Mouse (Mus musculus) CH12.LX (cell line): ENCODE measurements around the gene Timeless. TPM values are rescaled to one million over a fixed set of nuclear protein-coding genes. Genes with fewer than 3 reads are reported as not detected.

Experiments used
- DNase-seq: peaks from one replicate; pipeline ENCODE4 v3.0.0-alpha.2; 2013; ENCODE audit errors: extremely low read depth
- H3K27ac ChIP-seq: 2 replicates; pipeline ENCODE4 v1.5.1; 2012; ENCODE audit warnings: low read depth, mild to moderate bottlenecking, control low read depth, moderate library complexity; ENCODE audit not compliant: insufficient read depth
- H3K27me3 ChIP-seq: replicated peaks from 2 replicates; pipeline ENCODE3; 2012; ENCODE audit warnings: inconsistent platforms
- H3K36me3 ChIP-seq, 2 experiments: replicated peaks in 1 of 2; 2 replicates each; pipeline versions ENCODE3 to v1.6.1; 2012; ENCODE audit warnings: inconsistent platforms in 1 of 2, low read length in 1 of 2, mild to moderate bottlenecking in 1 of 2, mixed read lengths in 1 of 2, moderate library complexity in 1 of 2; ENCODE audit not compliant: control insufficient read depth in 1 of 2, insufficient read depth in 1 of 2
- H3K4me1 ChIP-seq, 2 experiments: 2 replicates each; pipeline ENCODE4 v1.6.1; 2012; ENCODE audit warnings: inconsistent platforms in 1 of 2, moderate library complexity in 1 of 2; ENCODE audit not compliant: insufficient read depth in 2 of 2, control insufficient read depth in 1 of 2
- H3K4me2 ChIP-seq: 2 replicates; pipeline ENCODE4 v1.6.1; 2012; ENCODE audit warnings: low read depth, mild to moderate bottlenecking, control low read depth; ENCODE audit not compliant: poor library complexity, insufficient read depth, severe bottlenecking
- H3K4me3 ChIP-seq, 3 experiments: fragments of 150-350 bp in 1 of 3; sonication (generic) in 1 of 3; replicated peaks in 1 of 3; 2 replicates each; pipeline versions ENCODE3 to v1.5.1; 2011 to 2012; ENCODE audit warnings: low read depth in 2 of 3, low read length in 2 of 3, mild to moderate bottlenecking in 2 of 3, moderate library complexity in 2 of 3, control low read depth in 1 of 3, improper control_type of control experiment in 1 of 3, inconsistent platforms in 1 of 3, mixed read lengths in 1 of 3; ENCODE audit not compliant: poor library complexity in 1 of 3
- H3K79me2 ChIP-seq: replicated peaks from 2 replicates; pipeline ENCODE4 v1.6.1; 2012; ENCODE audit warnings: mild to moderate bottlenecking, moderate library complexity; ENCODE audit not compliant: control insufficient read depth, poor library complexity, insufficient read depth, severe bottlenecking; ENCODE audit errors: extremely low read depth
- H3K9ac ChIP-seq: 2 replicates; pipeline ENCODE4 v1.6.1; 2012; ENCODE audit warnings: low read depth, mild to moderate bottlenecking, control low read depth, moderate library complexity; ENCODE audit not compliant: insufficient read depth
- H3K9me3 ChIP-seq: replicated peaks from 2 replicates; pipeline ENCODE3; 2012; ENCODE audit warnings: low read length, inconsistent platforms, mixed read lengths
- BHLHE40 ChIP-seq: IDR thresholded peaks from 2 replicates; pipeline ENCODE4 v1.6.1; 2011; ENCODE audit warnings: mild to moderate bottlenecking, low read depth, low read length, improper control_type of control experiment
- CHD1 ChIP-seq: IDR thresholded peaks from 2 replicates; pipeline ENCODE4 v1.6.1; 2012; ENCODE audit warnings: low read depth, low read length, improper control_type of control experiment, inconsistent platforms
- CHD2 ChIP-seq: IDR thresholded peaks from 2 replicates; pipeline ENCODE4 v1.6.1; 2011; ENCODE audit warnings: low read length, improper control_type of control experiment
- CTCF ChIP-seq, 2 experiments: IDR thresholded peaks in 1 of 2; conservative IDR thresholded peaks in 1 of 2; 2 replicates each; pipeline ENCODE4 v1.5.1; 2011 to 2012; ENCODE audit warnings: low read depth in 2 of 2, low read length in 2 of 2, improper control_type of control experiment in 1 of 2, inconsistent platforms in 1 of 2, mild to moderate bottlenecking in 1 of 2, moderate library complexity in 1 of 2
- E2F4 ChIP-seq: IDR thresholded peaks from 2 replicates; pipeline ENCODE4 v1.6.1; 2011; ENCODE audit warnings: low read depth, low read length, improper control_type of control experiment; ENCODE audit not compliant: insufficient replicate concordance
- ELF1 ChIP-seq: IDR thresholded peaks from 2 replicates; pipeline ENCODE4 v1.6.1; 2014; ENCODE audit warnings: low read depth, mild to moderate bottlenecking, inconsistent platforms, low read length, improper control_type of control experiment
- EP300 ChIP-seq: IDR thresholded peaks from 2 replicates; pipeline ENCODE4 v1.6.1; 2011; ENCODE audit warnings: low read length, improper control_type of control experiment
- ETS1 ChIP-seq: conservative IDR thresholded peaks from 2 replicates; pipeline ENCODE4 v1.6.1; 2012; ENCODE audit warnings: low read depth, mild to moderate bottlenecking, inconsistent platforms, low read length, improper control_type of control experiment, moderate library complexity
- GABPA ChIP-seq: IDR thresholded peaks from 2 replicates; pipeline ENCODE4 v1.6.1; 2012; ENCODE audit warnings: low read depth, low read length, improper control_type of control experiment, inconsistent platforms; ENCODE audit not compliant: insufficient replicate concordance
- IRF4 ChIP-seq: IDR thresholded peaks from 2 replicates; pipeline ENCODE4 v1.6.1; 2014; ENCODE audit warnings: low read depth, mild to moderate bottlenecking, inconsistent platforms, low read length, improper control_type of control experiment
- JUN ChIP-seq: IDR thresholded peaks from 2 replicates; pipeline ENCODE4 v1.6.1; 2011; ENCODE audit warnings: low read depth, mild to moderate bottlenecking, low read length, improper control_type of control experiment, moderate library complexity; ENCODE audit not compliant: insufficient read depth
- KAT2A ChIP-seq: IDR thresholded peaks from 2 replicates; pipeline ENCODE4 v1.6.1; 2012; ENCODE audit warnings: low read length, improper control_type of control experiment, inconsistent platforms; ENCODE audit not compliant: insufficient replicate concordance
- MAFK ChIP-seq: IDR thresholded peaks from 2 replicates; pipeline ENCODE4 v1.6.1; 2011; ENCODE audit warnings: low read length, improper control_type of control experiment; ENCODE audit not compliant: insufficient replicate concordance
- MAX ChIP-seq: IDR thresholded peaks from 2 replicates; pipeline ENCODE4 v1.6.1; 2011; ENCODE audit warnings: low read length, improper control_type of control experiment
- MEF2A ChIP-seq: IDR thresholded peaks from 2 replicates; pipeline ENCODE4 v1.6.1; 2014; ENCODE audit warnings: low read depth, mild to moderate bottlenecking, inconsistent platforms, low read length, improper control_type of control experiment, borderline replicate concordance
- MXI1 ChIP-seq: IDR thresholded peaks from 2 replicates; pipeline ENCODE4 v1.6.1; 2011; ENCODE audit warnings: mild to moderate bottlenecking, low read depth, low read length, improper control_type of control experiment
- MYC ChIP-seq: IDR thresholded peaks from 2 replicates; pipeline ENCODE4 v1.6.1; 2011; ENCODE audit warnings: low read depth, mild to moderate bottlenecking, improper control_type of control experiment, low read length
- NELFE ChIP-seq: IDR thresholded peaks from 2 replicates; pipeline ENCODE4 v1.6.1; 2011; ENCODE audit warnings: low read depth, low read length, improper control_type of control experiment
- POLR2A ChIP-seq: IDR thresholded peaks from 2 replicates; pipeline ENCODE4 v1.6.1; 2011; ENCODE audit warnings: low read depth, mild to moderate bottlenecking, improper control_type of control experiment, low read length
- RAD21 ChIP-seq: IDR thresholded peaks from 2 replicates; pipeline ENCODE4 v1.6.1; 2011; ENCODE audit warnings: low read depth, mild to moderate bottlenecking, low read length, improper control_type of control experiment, moderate library complexity
- RCOR1 ChIP-seq: conservative IDR thresholded peaks from 2 replicates; pipeline ENCODE4 v1.6.1; 2012; ENCODE audit warnings: low read depth, mild to moderate bottlenecking, inconsistent platforms, low read length, improper control_type of control experiment
- SMC3 ChIP-seq: IDR thresholded peaks from 2 replicates; pipeline ENCODE4 v1.6.1; 2011; ENCODE audit warnings: low read depth, low read length, improper control_type of control experiment
- TBP ChIP-seq: conservative IDR thresholded peaks from 2 replicates; pipeline ENCODE4 v1.6.1; 2011; ENCODE audit warnings: low read depth, low read length, improper control_type of control experiment
- USF1 ChIP-seq: IDR thresholded peaks from 2 replicates; pipeline ENCODE4 v1.6.1; 2014; ENCODE audit warnings: low read depth, mild to moderate bottlenecking, inconsistent platforms, low read length, improper control_type of control experiment
- USF2 ChIP-seq: conservative IDR thresholded peaks from 2 replicates; pipeline ENCODE4 v1.6.1; 2011; ENCODE audit warnings: low read depth, low read length, improper control_type of control experiment
- ZC3H11A ChIP-seq: IDR thresholded peaks from 2 replicates; pipeline ENCODE4 v1.6.1; 2012; ENCODE audit warnings: low read depth, mild to moderate bottlenecking, inconsistent platforms, low read length, improper control_type of control experiment
- ZKSCAN1 ChIP-seq: IDR thresholded peaks from 2 replicates; pipeline ENCODE4 v1.6.1; 2012; ENCODE audit warnings: low read depth, inconsistent platforms, low read length, improper control_type of control experiment, borderline replicate concordance
- ZNF384 ChIP-seq: IDR thresholded peaks from 2 replicates; pipeline ENCODE4 v1.6.1; 2012; ENCODE audit warnings: low read depth, low read length, improper control_type of control experiment, inconsistent platforms
- dilution Hi-C: fragments of 300-500 bp; cut with MboI; formaldehyde crosslinking; loops from 2 replicates; pipeline ENCODE4 v1.14.3; 2020; ENCODE audit warnings: low sequenced_read_pairs; ENCODE audit not compliant: extremely low pct_unique_long_range_greater_than_20kb, extremely low pct_ligation_motif_present
- in situ Hi-C: fragments of 300-500 bp; cut with MboI; formaldehyde crosslinking; loops from 3 replicates; pipeline ENCODE4 v1.14.3; 2019; ENCODE audit warnings: low sequenced_read_pairs, low pct_ligation_motif_present, low pct_unique_long_range_greater_than_20kb, mixed read lengths
- polyA plus RNA-seq: library from polyadenylated mRNA; unstranded; fragments of >175 nt; gene quantifications from 2 replicates; pipeline ENCODE4 v1.2.1, GENCODE M21; 2012; ENCODE audit warnings: low read depth; ENCODE audit not compliant: insufficient read length
- total RNA-seq, 2 experiments: library from RNA; depleted of rRNA; stranded (reverse); fragments of 300-350 nt in 1 of 2; fragments of >200 nt in 1 of 2; gene quantifications; 2 replicates each; pipeline ENCODE4 v1.2.3; 2012 to 2014

Timeless gene
- total and polyA plus RNA-seq, 3 experiments: 31.7 to 65.9 (median 47.2) TPM

DNA sequence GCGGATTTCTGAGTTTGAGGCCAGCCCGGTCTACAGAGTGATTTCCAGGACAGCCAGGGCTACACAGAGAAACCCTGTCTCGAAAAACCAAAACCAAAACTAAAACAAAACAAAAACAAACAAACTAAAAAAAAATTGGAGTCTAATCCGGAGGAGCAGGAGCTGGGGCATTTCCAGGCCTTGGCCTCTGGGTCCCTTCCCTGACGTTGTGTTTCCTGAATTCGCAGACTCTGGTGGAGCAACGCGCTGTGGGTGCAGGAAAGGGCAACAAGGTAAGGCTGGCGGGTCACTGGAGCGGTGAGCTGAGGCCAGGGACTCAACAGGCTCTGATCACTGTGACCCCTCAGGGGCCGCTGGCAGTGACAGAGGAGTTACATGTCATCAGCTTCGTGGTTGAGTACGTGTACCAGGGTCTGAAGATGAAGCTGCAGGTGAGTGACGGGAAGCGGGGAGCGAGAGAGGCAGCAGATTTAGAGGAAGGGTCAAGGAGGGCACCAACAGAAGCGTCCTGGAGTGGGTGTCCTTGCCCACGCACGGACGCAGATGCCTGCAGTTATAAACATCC, 51.1 kb downstream of the Timeless start:
- Histone ChIP-seq H3K79me2 (no peaks in the 10 kb centered on the region), H3K36me3 (peaks cover 70 to 90% of the 10 kb centered on the region in 2 experiments), H3K4me2 (no peak overlapping the region), H3K4me3 (no peak overlapping the region), H3K27ac (no peak overlapping the region), H3K4me1 (peaks cover 0 to 27% of the 10 kb centered on the region in 2 experiments; a peak in 2 of 4 replicates), H3K27me3 (no peaks in the 10 kb centered on the region), H3K9ac (no peak overlapping the region), H3K9me3 (no peaks in the 10 kb centered on the region)
- DNase-seq: no peak
- in situ Hi-C loops: no loop called here
- dilution Hi-C loops: no loop called here
- no peak for TF ChIP-seq TBP
- no peak for TF ChIP-seq ETS1
- no peak for TF ChIP-seq EP300
- no peak for TF ChIP-seq MAX
- TF ChIP-seq POLR2A: no peak
- no peak for TF ChIP-seq NELFE
- no peak for TF ChIP-seq JUN
- TF ChIP-seq CHD1: no peak
- no peak for TF ChIP-seq BHLHE40
- TF ChIP-seq MXI1: no peak
- TF ChIP-seq MAFK: no peak
- TF ChIP-seq KAT2A: no peak
- no peak for TF ChIP-seq USF1
- TF ChIP-seq ZKSCAN1: no peak
- TF ChIP-seq MEF2A: no peak
- no peak for TF ChIP-seq MYC
- no peak for TF ChIP-seq CTCF (conservative IDR thresholded peaks at IDR 0.05 in 1 of 2, IDR thresholded peaks at IDR 0.05 in 1 of 2; ENCODE audit: low read depth in 2 of 2, low read length in 2 of 2)
- no peak for TF ChIP-seq USF2

DNA sequence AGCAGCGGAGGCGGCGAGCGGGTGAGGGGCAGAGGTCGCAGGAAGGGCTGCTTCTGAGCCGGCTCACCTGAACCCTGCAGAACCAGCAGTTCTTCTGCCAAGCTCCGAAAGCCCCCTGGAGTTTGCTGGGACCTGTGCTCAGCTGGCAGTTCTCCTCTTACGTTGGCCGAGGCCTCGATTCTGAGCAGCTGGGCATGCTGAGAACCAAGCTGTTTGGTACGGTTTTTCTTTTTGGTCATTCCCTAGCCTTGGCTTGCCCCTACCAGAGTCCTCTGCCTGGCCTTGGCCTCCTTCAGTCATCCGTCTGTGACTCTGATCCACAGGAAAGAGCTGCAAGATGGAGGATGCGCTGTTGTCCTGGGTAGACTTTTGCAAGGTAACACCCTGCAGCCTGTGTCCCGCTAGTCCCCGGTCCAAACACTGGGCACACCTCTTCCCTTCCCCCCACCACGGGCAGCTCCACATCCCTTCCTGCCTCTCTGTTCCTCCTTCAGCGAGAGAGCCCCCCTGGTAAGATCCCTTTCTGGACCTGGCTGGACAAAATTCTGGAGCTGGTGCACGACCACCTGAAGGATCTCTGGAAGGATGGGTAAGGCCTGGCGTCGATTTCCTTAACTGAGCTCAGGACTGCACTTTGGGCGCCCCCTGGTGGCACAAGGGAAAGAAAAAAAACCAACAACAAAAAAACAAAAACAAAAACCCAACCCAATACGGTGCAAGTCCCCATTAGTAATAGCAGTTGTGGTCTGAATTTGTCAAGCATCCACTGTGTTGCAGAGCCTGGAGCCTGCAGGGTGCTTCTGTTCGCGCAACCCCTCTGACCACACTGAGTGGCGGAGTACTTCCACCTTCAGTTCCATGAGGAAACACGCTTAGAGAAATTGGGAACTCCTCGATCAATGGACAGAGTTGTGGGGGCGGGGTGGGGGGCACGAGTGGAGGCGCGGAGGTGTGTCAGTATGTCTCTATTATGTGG, 52.0 kb downstream of the Timeless start:
- H3K9me3 ChIP-seq: no peaks in the 10 kb centered on the region
- TF ChIP-seq RAD21: peak; percentile 72
- TF ChIP-seq ZC3H11A: 0 out of 2 replicates have a peak, but pooled peaks have one; percentile 9
- no peak for TF ChIP-seq IRF4
- peak; percentile 27 to 85; a peak in 2 of 4 replicates for TF ChIP-seq CTCF (conservative IDR thresholded peaks at IDR 0.05 in 1 of 2, IDR thresholded peaks at IDR 0.05 in 1 of 2; ENCODE audit: low read depth in 2 of 2, low read length in 2 of 2)
- TF ChIP-seq RCOR1: no peak
- TF ChIP-seq ZKSCAN1: no peak
- TF ChIP-seq ETS1: no peak
- 0 out of 2 replicates have a peak, but pooled peaks have one; percentile 27 for TF ChIP-seq ELF1
- no peak for TF ChIP-seq USF2
- TF ChIP-seq GABPA: no peak
- no peak for TF ChIP-seq E2F4
- TF ChIP-seq ZNF384: peak; percentile 83
- peak; percentile 82 for TF ChIP-seq SMC3
- no peak for TF ChIP-seq CHD2
- TF ChIP-seq NELFE: no peak
- dilution Hi-C loops (no loop called here), in situ Hi-C loops (no loop called here)
- DNase-seq: peak; percentile 66
- H3K9ac ChIP-seq: no peak overlapping the region
- no peaks in the 10 kb centered on the region for H3K27me3 ChIP-seq
- no peak overlapping the region for H3K4me3 ChIP-seq
- peaks cover 70 to 89% of the 10 kb centered on the region in 2 experiments for H3K36me3 ChIP-seq
- H3K79me2 ChIP-seq: no peaks in the 10 kb centered on the region
- H3K4me1 ChIP-seq: peaks cover 0 to 27% of the 10 kb centered on the region in 2 experiments; a peak in 2 of 4 replicates
- H3K4me2 ChIP-seq: no peak overlapping the region
- no peak overlapping the region for H3K27ac ChIP-seq
